Mouse (Mus musculus) cerebellum, adult 2 months (tissue): Measurements from ENCODE around the gene Unc13d.

ENCODE experiments used
- CTCF ChIP-seq: fragments of 200-500 bp; IDR thresholded peaks from 2 replicates; pipeline ENCODE4 v1.5.1; 2011; ENCODE audit warnings: low read depth, mild to moderate bottlenecking, control low read depth, low read length, moderate library complexity, borderline replicate concordance; ENCODE audit not compliant: insufficient read depth
- POLR2A ChIP-seq: fragments of 200-500 bp; IDR thresholded peaks from 2 replicates; pipeline ENCODE4 v1.6.1; 2011; ENCODE audit warnings: low read length, control low read depth, borderline replicate concordance; ENCODE audit not compliant: insufficient read depth

- TF ChIP-seq CTCF (0 out of 2 replicates have a peak, but pooled peaks have one; percentile 1), POLR2A (no peak)
Observed at GRCm38 (mm10) chr11:116111067-116111466, 33.3 kb upstream of the Unc13d start.
